23 mouse cellular contexts compared by ENCODE assay signal in the genomic region with DNA sequence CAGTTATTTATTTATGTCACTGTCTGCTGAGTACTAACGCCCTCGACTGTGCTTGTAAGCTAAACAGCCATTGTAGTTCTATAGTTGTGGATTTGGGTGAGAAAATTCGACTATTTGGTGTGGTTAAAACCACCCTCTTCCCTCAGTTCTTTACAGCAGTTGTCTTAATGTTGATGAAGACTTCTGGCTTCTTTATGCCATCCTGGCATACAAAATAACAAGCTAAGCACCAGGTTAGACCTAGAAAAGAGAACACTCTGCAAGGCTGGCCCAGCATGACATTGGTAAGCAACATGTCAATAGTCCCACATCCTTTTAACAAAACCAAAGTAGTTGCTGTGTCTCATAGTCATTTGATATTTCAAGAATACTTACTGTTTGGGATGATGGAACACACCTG. TPM values are rescaled to one million over a fixed set of nuclear protein-coding genes. Genes with fewer than 3 reads are reported as not detected.
A peak's percentile ranks its signal among the peaks of the same experiment; 100 is the strongest.
DNase-seq lines count a peak whose midpoint lies in the region.
"Had no signal": no experiment of that assay in that cellular context is flagged by ENCODE, and none has a peak within 500 bp of the region (broad histone marks: within the 10 kb centered on the region; RNA-seq: fewer than 3 reads in every experiment).

No protein-coding gene starts in this region.

- intact Hi-C loops in heart, postnatal 25 days (cut with DNase I), result no loop called here

- H3K27me3 ChIP-seq in limb, embryonic 10.5 days (ENCODE audit: low read depth, poor library complexity, severe bottlenecking), result no peaks in the 10 kb centered on the region
- H3K27me3 ChIP-seq: CH12.LX, Patski had no signal

- no peaks in the 10 kb centered on the region for H3K36me3 ChIP-seq in limb, embryonic 10.5 days
- H3K36me3 ChIP-seq: G1E had no signal

- no peaks in the 10 kb centered on the region for H3K9me3 ChIP-seq in limb, embryonic 10.5 days (replicated peaks)
- H3K9me3 ChIP-seq: G1E had no signal

- WGBS in limb, embryonic 10.5 days, result 82% methylated on average over 3 of the region's 3 CpGs

- no peak overlapping the region for H3K4me3 ChIP-seq in limb, embryonic 10.5 days

- peak; percentile 54 for DNase-seq in CD4-positive helper T cell, adult 2 months (ENCODE audit: low read depth, low spot score)
- DNase-seq in CD8-positive naive resting alpha-beta T cell, adult 2 months (ENCODE audit: low read depth in 2 of 2, low spot score in 2 of 2), result peak; percentile 44 to 47
- DNase-seq in T-cell, adult 2 months (ENCODE audit: low spot score), result peak; percentile 60
- peak; percentile 54 for DNase-seq in naive thymus-derived CD4-positive, alpha-beta T cell, adult 2 months (ENCODE audit: low read depth)
- DNase-seq in cerebellum, adult 8-10 months, result no peak
- DNase-seq in heart, postnatal 25 days (ENCODE audit: low spot score), result no peak
- no peak for DNase-seq in limb, embryonic 10.5 days (ENCODE audit: low spot score)
- no peak for DNase-seq in spleen, adult 12 weeks (ENCODE audit: low spot score)
- DNase-seq: adrenal gland, adult 2 months; adrenal gland, adult 8-10 months; adrenal gland, postnatal 10 days; adrenal gland, postnatal 14 days; adrenal gland, postnatal 25 days; adrenal gland, postnatal 36 days; B cell, adult 2 months; cerebellum, adult 11 months; cerebellum, adult 11-12 months; cerebellum, adult 18-20 months; cerebellum, adult 2 months; cerebellum, adult 9-10 months had no signal

- no peak overlapping the region for H3K27ac ChIP-seq in limb, embryonic 10.5 days

- H3K4me1 ChIP-seq in limb, embryonic 10.5 days, result no peaks in the 10 kb centered on the region

RNA-seq across cellular contexts. Expression of a gene that starts 14.5 kb away (rescaled TPM):
- 10 to 100 TPM; 44.9 to 52.5 TPM for total RNA-seq in heart, postnatal 25 days (2021)
- polyA plus RNA-seq in limb, embryonic 10.5 days (2016; fragmentation: Nextera tagmentation; extraction: Ambion mirVana), result 19.3 and 34.6 TPM in 2 replicates

Comparison
In these comparisons a context has a peak if more than half of its experiments do, and no peak if none do; other contexts are left out.
1. DNase-seq: peak in CD4-positive helper T cell, adult 2 months (single experiment), CD8-positive naive resting alpha-beta T cell, adult 2 months (2 of 2), T-cell, adult 2 months (single experiment) and naive thymus-derived CD4-positive, alpha-beta T cell, adult 2 months (single experiment); none in cerebellum, adult 8-10 months (single experiment), heart, postnatal 25 days (single experiment), limb, embryonic 10.5 days (single experiment) and spleen, adult 12 weeks (single experiment).